18 mouse cellular contexts compared by ENCODE assay signal in genomic region chr13:32047980-32048959, GRCm38 (mm10).
DNase-seq lines count a peak whose midpoint lies in the region; ATAC-seq and TF ChIP-seq lines count a peak whose summit lies in the region.
"Had no signal": no experiment of that assay in that cellular context is flagged by ENCODE, and none has a peak within 500 bp of the region (broad histone marks: within the 10 kb centered on the region; RNA-seq: fewer than 3 reads in every experiment).

No protein-coding gene starts in this region.

- peaks cover under 1% of the 10 kb centered on the region for H3K4me1 ChIP-seq in intestine, embryonic 14.5 days (replicated peaks; ENCODE audit: control insufficient read depth, insufficient read depth, low read length)
- no peaks in the 10 kb centered on the region for H3K4me1 ChIP-seq in intestine, postnatal 0 days (replicated peaks; ENCODE audit: control insufficient read depth, insufficient read depth, low read length)
- H3K4me1 ChIP-seq in embryonic facial prominence, embryonic 10.5 days = peaks cover 30% of the 10 kb centered on the region
- H3K4me1 ChIP-seq in limb, embryonic 12.5 days (replicated peaks) = peaks cover 16% of the 10 kb centered on the region
- H3K4me1 ChIP-seq in liver, embryonic 11.5 days (replicated peaks; ENCODE audit: control insufficient read depth, insufficient read depth, low read length) = peaks cover 5% of the 10 kb centered on the region; the same call in 1 of the 2 replicates
- H3K4me1 ChIP-seq: forebrain, embryonic 12.5 days; hindbrain, embryonic 15.5 days; midbrain, embryonic 12.5 days had no signal

- DNase-seq in embryo, embryonic 11 days = peak; percentile 34
- DNase-seq in embryo, embryonic 10.5 days (ENCODE audit: low spot score) = no peak
- DNase-seq in intestine, embryonic 14.5 days (ENCODE audit: low spot score) = no peak
- DNase-seq in embryonic facial prominence, embryonic 10.5 days (ENCODE audit: low spot score) = peak; percentile 21
- DNase-seq in liver, embryonic 11.5 days (ENCODE audit: low spot score) = no peak
- DNase-seq: adrenal gland, adult 2 months; cerebellum, adult 9-10 months; gastrocnemius, adult 2 months; kidney, postnatal 4 days; liver; right cerebral cortex, postnatal 25 days had no signal

- no peak overlapping the region for H3K9ac ChIP-seq in intestine, embryonic 14.5 days (ENCODE audit: low read length)
- no peak overlapping the region for H3K9ac ChIP-seq in intestine, postnatal 0 days (ENCODE audit: low read depth, low read length)
- H3K9ac ChIP-seq in limb, embryonic 12.5 days (replicated peaks) = no peak overlapping the region
- no peak overlapping the region for H3K9ac ChIP-seq in liver, embryonic 11.5 days (ENCODE audit: low read depth, low read length)
- H3K9ac ChIP-seq: forebrain, embryonic 12.5 days; hindbrain, embryonic 15.5 days; midbrain, embryonic 12.5 days had no signal

- no peak overlapping the region for H3K4me2 ChIP-seq in intestine, embryonic 14.5 days (ENCODE audit: low read length)
- H3K4me2 ChIP-seq in intestine, postnatal 0 days (replicated peaks; ENCODE audit: low read depth) = no peak overlapping the region
- no peak overlapping the region for H3K4me2 ChIP-seq in limb, embryonic 12.5 days
- H3K4me2 ChIP-seq in liver, embryonic 11.5 days = no peak overlapping the region
- H3K4me2 ChIP-seq: forebrain, embryonic 12.5 days; hindbrain, embryonic 15.5 days; midbrain, embryonic 12.5 days had no signal

- ATAC-seq in intestine, embryonic 14.5 days (replicated peaks; ENCODE audit: low FRiP score, low TSS enrichment, low read depth) = peak; percentile 36; the same call in 1 of the 2 replicates
- ATAC-seq in intestine, postnatal 0 days = no peak
- ATAC-seq in limb, embryonic 12.5 days (ENCODE audit: insufficient number of reproducible peaks, insufficient read depth, low FRiP score, low TSS enrichment, low read depth) = peak; percentile 37; the same call in 1 of the 2 replicates
- ATAC-seq in erythroblast, adult 5-6 weeks (replicated peaks; ENCODE audit: low FRiP score, poor library complexity, severe bottlenecking) = no peak
- no peak; the same call in 1 of the 2 replicates for ATAC-seq in liver, embryonic 11.5 days (replicated peaks; ENCODE audit: low FRiP score)
- ATAC-seq: lung, postnatal 0 days had no signal

- no peak for TF ChIP-seq CTCF in intestine, postnatal 0 days (IDR thresholded peaks at IDR 0.05; ENCODE audit: low read depth)

- no peaks in the 10 kb centered on the region for H3K36me3 ChIP-seq in intestine, embryonic 14.5 days (ENCODE audit: control insufficient read depth, insufficient read depth, low read length)
- no peaks in the 10 kb centered on the region for H3K36me3 ChIP-seq in intestine, postnatal 0 days (ENCODE audit: control insufficient read depth, insufficient read depth)
- H3K36me3 ChIP-seq in embryonic facial prominence, embryonic 10.5 days (replicated peaks) = no peaks in the 10 kb centered on the region
- H3K36me3 ChIP-seq in limb, embryonic 12.5 days = no peaks in the 10 kb centered on the region
- H3K36me3 ChIP-seq in liver, embryonic 11.5 days (ENCODE audit: control insufficient read depth, insufficient read depth, low read length) = no peaks in the 10 kb centered on the region
- H3K36me3 ChIP-seq: forebrain, embryonic 12.5 days; hindbrain, embryonic 15.5 days; midbrain, embryonic 12.5 days had no signal

- H3K27ac ChIP-seq in intestine, embryonic 14.5 days (ENCODE audit: low read depth) = no peak overlapping the region
- no peak overlapping the region for H3K27ac ChIP-seq in intestine, postnatal 0 days (ENCODE audit: low read depth, low read length)
- 0 out of 2 replicates have a peak overlapping the region, but pooled peaks have one; percentile 4 for H3K27ac ChIP-seq in embryonic facial prominence, embryonic 10.5 days (replicated peaks)
- H3K27ac ChIP-seq in limb, embryonic 12.5 days = peak overlapping the region; percentile 69
- no peak overlapping the region; the same call in 1 of the 2 replicates for H3K27ac ChIP-seq in liver, embryonic 11.5 days (ENCODE audit: low read depth, low read length)
- H3K27ac ChIP-seq: forebrain, embryonic 12.5 days; gastrocnemius, adult 2 months; hindbrain, embryonic 15.5 days; midbrain, embryonic 12.5 days had no signal

- H3K9me3 ChIP-seq in intestine, embryonic 14.5 days (ENCODE audit: control insufficient read depth, low read length) = no peaks in the 10 kb centered on the region
- H3K9me3 ChIP-seq in intestine, postnatal 0 days (ENCODE audit: control insufficient read depth) = no peaks in the 10 kb centered on the region
- no peaks in the 10 kb centered on the region for H3K9me3 ChIP-seq in embryonic facial prominence, embryonic 10.5 days
- no peaks in the 10 kb centered on the region for H3K9me3 ChIP-seq in limb, embryonic 12.5 days
- H3K9me3 ChIP-seq in liver, embryonic 11.5 days (ENCODE audit: control insufficient read depth, low read length) = no peaks in the 10 kb centered on the region
- H3K9me3 ChIP-seq: forebrain, embryonic 12.5 days; hindbrain, embryonic 15.5 days; midbrain, embryonic 12.5 days had no signal

- H3K27me3 ChIP-seq in intestine, embryonic 14.5 days (replicated peaks; ENCODE audit: control insufficient read depth, insufficient read depth, low read length) = 0 out of 2 replicates have a peak, but pooled peaks cover 3% of the 10 kb centered on the region
- H3K27me3 ChIP-seq in intestine, postnatal 0 days (replicated peaks; ENCODE audit: control insufficient read depth, insufficient read depth, low read length) = no peaks in the 10 kb centered on the region
- H3K27me3 ChIP-seq in embryonic facial prominence, embryonic 10.5 days (replicated peaks; ENCODE audit: low read depth, poor library complexity, severe bottlenecking) = peaks cover 30% of the 10 kb centered on the region
- peaks cover 42% of the 10 kb centered on the region for H3K27me3 ChIP-seq in limb, embryonic 12.5 days
- H3K27me3 ChIP-seq in liver, embryonic 11.5 days (replicated peaks; ENCODE audit: control insufficient read depth, insufficient read depth, low read length) = no peaks in the 10 kb centered on the region
- H3K27me3 ChIP-seq: forebrain, embryonic 12.5 days; hindbrain, embryonic 15.5 days; midbrain, embryonic 12.5 days had no signal

- H3K4me3 ChIP-seq in intestine, embryonic 14.5 days (ENCODE audit: low read depth, low read length) = no peak overlapping the region
- no peak overlapping the region for H3K4me3 ChIP-seq in intestine, postnatal 0 days (ENCODE audit: low read depth, low read length)
- no peak overlapping the region for H3K4me3 ChIP-seq in embryonic facial prominence, embryonic 10.5 days
- H3K4me3 ChIP-seq in limb, embryonic 12.5 days (replicated peaks) = no peak overlapping the region
- H3K4me3 ChIP-seq in liver, embryonic 11.5 days (ENCODE audit: low read depth, low read length) = no peak overlapping the region
- H3K4me3 ChIP-seq: forebrain, embryonic 12.5 days; gastrocnemius, adult 2 months; hindbrain, embryonic 15.5 days; midbrain, embryonic 12.5 days had no signal

- 20% methylated on average over 6 of the region's 6 CpGs for WGBS in intestine, embryonic 14.5 days
- WGBS in intestine, postnatal 0 days = 45% methylated on average over 6 of the region's 6 CpGs
- WGBS in embryonic facial prominence, embryonic 10.5 days = 32% methylated on average over 6 of the region's 6 CpGs
- 46% methylated on average over 6 of the region's 6 CpGs for WGBS in limb, embryonic 12.5 days
- 46% methylated on average over 6 of the region's 6 CpGs for WGBS in liver, embryonic 11.5 days

Comparison
In these comparisons a context has a peak if more than half of its experiments do, and no peak if none do; other contexts are left out.
1. DNase-seq: peak in embryo, embryonic 11 days (single experiment) and embryonic facial prominence, embryonic 10.5 days (single experiment); none in embryo, embryonic 10.5 days (single experiment), intestine, embryonic 14.5 days (single experiment) and liver, embryonic 11.5 days (single experiment).
2. ATAC-seq: peak in intestine, embryonic 14.5 days (single experiment) and limb, embryonic 12.5 days (single experiment); none in intestine, postnatal 0 days (single experiment), erythroblast, adult 5-6 weeks (single experiment) and liver, embryonic 11.5 days (single experiment).
3. H3K27ac ChIP-seq: peak in embryonic facial prominence, embryonic 10.5 days (single experiment) and limb, embryonic 12.5 days (single experiment); none in intestine, embryonic 14.5 days (single experiment), intestine, postnatal 0 days (single experiment) and liver, embryonic 11.5 days (single experiment).